Mouse (Mus musculus) G1E-ER4 (cell line): ENCODE measurements around the gene Epas1. TPM values are rescaled to one million over a fixed set of nuclear protein-coding genes. Genes with fewer than 3 reads are reported as not detected.

Source experiments
- GATA1 ChIP-seq: IDR thresholded peaks from one replicate; pipeline ENCODE4 v1.8.0; 2012; ENCODE audit warnings: low read length, inconsistent platforms
- polyA plus RNA-seq: library from polyadenylated mRNA; stranded (reverse); fragments of >175 nt; gene quantifications from 2 replicates; pipeline ENCODE4 v1.2.3, GENCODE M21; 2012

The Epas1 gene
- polyA plus RNA-seq, 1 experiment = not detected

DNA sequence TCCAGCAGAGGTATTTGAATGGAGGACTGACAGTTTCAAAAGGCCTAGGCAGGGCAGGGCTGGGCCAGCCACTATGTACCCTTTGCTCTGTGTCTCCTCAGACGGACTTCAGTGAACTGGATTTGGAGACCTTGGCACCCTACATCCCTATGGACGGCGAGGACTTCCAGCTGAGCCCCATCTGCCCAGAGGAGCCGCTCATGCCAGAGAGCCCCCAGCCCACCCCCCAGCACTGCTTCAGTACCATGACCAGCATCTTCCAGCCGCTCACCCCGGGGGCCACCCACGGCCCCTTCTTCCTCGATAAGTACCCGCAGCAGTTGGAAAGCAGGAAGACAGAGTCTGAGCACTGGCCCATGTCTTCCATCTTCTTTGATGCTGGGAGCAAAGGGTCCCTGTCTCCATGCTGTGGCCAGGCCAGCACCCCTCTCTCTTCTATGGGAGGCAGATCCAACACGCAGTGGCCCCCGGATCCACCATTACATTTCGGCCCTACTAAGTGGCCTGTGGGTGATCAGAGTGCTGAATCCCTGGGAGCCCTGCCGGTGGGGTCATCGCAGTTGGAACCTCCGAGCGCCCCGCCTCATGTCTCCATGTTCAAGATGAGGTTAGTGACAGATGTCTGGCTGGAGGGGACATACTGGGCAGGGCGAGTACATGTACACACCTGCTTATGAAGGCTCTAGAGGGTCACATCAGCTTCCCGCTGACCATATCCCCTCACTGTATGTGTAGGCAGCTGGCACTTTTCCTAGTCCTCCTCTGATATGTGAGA lies 74.1 kb downstream of the Epas1 start:
- no peak for TF ChIP-seq GATA1

DNA sequence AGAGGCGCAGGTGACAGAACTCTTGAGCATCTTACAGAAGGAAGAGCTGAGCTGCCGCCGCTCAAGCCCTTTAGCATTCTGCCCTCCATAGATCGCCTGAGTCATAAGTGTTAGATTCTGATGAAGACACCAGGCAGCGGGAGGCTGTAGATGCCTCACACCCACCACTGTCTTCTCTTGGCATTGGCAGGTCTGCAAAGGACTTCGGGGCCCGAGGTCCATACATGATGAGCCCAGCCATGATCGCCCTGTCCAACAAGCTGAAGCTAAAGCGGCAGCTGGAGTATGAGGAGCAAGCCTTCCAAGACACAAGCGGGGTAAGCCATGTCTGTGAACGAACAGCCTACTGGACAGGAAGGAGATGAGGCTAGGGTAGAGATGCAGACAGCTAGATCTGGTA lies 75.0 kb downstream of the Epas1 start:
- TF ChIP-seq GATA1 = no peak

DNA sequence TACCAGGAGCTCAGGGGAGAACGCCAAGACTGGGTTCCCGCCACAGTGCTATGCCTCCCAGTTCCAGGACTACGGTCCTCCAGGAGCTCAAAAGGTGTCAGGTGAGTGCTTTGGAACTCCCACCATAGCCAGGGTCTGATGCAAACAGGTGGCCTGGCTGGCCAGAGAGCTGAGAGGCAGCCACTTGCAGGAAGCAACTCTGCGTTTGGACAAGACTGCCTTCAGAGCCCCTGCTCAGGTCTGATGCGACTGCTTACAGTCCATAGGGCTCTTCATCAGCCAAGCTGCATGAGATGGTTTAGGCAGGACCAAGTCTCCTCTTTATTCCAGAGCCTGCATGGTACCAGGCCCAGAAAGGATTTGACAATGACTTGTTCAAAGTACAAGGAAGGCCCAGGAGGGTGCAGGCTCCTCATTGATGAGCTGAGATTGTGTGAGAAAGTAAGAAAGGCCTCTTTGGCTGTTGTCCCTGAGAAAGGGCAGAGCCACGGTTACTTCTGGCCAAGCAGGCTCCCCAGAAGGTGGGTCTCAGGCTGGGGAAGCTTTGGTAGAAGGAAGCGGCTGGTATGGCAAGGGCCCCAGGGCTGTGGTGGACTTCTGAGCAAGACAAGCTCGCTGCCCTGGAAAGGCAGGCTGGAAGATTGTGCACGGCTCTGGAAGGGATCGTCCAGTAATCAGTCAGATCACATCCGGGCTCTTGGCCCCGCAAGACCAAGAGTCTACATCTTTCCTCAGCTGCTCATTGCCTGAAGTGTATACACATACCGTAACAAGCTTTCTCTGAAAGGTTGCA lies 76.1 kb downstream of the Epas1 start:
- no peak for TF ChIP-seq GATA1

DNA sequence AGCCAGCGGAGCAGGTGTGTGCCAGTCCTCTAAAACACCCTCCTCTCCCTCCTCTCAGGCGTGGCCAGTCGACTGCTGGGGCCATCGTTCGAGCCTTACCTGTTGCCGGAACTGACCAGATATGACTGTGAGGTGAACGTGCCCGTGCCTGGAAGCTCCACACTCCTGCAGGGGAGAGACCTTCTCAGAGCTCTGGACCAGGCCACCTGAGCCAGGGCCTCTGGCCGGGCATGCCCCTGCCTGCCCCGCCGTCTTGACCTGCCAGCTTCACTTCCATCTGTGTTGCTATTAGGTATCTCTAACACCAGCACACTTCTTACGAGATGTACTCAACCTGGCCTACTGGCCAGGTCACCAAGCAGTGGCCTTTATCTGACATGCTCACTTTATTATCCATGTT lies 77.4 kb downstream of the Epas1 start:
- no peak for TF ChIP-seq GATA1

DNA sequence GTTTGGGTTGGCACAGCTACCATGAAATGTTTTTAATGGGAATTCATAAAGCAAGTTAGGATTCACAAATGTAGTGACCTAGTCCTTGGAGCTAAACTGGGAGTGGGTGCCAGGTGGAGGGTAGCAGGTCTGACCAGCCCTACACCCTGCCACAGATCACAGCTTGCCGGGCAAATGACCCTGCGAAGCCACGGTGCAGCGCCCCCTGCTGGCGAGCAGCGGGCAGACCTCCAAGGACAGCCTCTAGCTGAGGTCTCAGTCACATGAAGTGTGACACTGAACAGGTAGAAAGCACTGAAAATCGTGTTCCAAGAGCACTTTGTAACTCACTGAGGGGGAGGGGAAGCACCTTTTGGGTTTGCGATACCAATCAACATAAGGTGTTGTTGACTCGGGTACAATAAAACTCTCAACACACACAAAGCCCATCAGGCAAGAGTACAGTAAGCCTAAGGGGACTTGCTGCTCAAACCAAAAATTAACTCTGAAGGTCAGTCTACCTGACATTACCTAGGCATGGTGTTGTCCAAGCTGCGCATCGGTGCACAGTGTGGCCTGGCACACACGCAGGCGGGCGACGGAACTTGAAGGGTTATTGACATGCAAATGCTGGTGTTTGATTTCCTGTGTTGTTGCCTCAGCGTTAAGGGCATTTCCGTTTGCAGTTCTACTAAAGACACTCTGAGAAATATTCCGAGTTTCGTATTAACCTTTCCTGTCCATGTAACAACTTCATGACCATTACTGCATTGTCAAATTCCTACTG lies 79.2 kb downstream of the Epas1 start:
- no peak for TF ChIP-seq GATA1

DNA sequence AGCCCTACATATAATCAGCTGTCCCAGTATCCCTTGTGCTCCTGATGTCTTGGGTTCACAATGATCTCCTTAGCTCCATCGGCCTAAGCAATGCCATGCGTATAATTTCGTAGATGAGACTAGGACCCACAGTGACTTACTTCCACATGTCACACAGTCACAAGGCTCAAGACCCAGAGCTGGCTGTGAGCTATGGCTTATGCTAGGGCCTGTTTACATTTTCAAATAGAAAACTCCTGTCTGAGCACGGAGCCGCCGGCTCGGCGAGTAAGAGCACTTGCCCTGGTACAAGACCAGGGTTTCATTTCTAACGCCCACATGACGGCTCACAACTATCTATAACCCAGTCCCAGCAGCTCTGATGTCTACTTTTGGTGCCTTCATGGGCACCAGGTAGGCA lies 80.4 kb downstream of the Epas1 start:
- no peak for TF ChIP-seq GATA1

DNA sequence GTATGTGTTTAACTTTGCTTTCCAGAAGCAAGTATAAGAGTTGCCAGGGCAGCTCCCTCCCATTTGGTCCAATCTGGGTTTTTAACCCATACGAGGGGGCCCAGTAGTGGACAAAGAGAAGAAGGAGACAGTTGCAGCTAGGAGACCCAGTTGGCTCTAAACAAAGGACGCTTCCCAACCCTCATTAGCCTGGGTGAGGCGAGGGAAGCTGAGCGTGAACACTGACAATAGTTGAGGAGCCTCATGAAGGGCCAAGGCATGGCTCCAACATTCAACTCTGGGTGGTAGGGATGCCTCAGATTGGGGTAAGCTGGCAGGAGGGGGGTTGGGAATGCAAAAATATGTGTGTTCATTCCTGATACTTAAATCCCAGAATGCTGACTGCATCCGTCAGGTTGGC lies 85.8 kb downstream of the Epas1 start:
- TF ChIP-seq GATA1 = no peak

DNA sequence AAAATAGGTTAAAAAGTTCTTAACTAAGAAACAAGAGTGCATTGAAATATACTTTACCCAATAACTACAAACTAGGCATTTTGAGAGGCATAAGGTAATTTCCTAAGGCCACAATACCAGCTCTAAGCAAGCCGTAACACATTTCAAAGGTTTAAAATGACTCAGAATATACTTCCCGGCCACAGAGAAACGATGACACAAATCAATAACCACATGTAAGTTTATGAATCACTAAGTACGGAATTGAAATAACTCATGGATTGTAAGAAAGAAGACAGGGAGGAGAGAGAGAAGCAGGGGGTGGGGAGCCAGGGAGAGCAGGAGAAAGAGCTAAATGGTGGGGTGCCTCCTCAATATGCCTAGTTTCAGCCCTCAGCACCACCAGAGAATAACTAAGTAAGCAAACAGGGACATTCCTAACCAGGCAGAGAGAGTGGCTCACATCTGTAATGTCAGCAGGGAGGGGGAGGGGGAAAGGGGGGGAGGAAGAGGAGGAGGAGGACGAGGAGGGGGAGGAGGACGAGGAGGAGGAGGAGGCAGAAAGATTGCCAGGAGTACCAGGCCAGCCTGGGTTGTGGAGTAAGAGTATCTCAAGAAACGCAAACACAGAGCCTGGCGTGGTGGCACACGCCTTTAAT lies 97.3 kb downstream of the Epas1 start:
- no peak for TF ChIP-seq GATA1

DNA sequence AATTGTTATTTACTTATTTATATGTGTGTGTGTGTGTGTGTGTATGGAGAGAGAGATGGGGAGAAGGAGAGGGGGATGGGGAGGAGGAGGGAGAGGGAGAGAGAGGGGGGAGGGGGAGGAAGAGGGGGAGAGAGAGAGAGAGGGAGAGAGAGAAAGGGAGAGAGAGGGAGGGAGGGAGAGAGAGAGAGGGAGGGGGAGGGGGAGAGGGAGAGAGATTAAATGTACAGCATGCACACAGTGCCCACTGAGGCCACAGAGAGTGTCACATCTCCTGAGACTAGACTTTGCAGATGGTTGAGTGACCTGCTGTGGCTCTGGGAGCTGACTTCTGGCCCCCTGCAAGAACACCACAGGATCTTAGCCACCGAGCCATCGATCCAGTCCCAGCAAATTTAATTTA lies 98.3 kb downstream of the Epas1 start:
- TF ChIP-seq GATA1 = no peak

DNA sequence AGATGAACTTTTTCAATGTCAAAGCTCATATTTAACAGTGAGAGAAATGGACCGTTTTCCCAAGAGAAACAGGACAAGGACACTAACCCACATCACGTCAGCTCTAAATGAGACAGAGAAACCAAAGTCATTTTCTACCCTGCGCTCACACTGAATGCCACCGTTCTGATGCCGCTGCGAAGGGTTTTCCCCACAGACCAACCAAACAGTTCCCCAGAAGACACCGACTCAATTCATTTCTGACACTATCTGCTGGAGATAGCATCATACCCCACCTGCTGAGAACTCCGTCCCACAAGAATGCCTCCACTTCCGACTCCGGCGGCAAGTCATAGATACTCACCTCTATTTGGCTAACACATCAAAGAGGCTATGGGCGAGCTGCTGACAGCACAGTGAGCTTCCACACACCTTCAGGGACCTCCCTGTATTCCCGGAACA lies 99.1 kb downstream of the Epas1 start:
- no peak for TF ChIP-seq GATA1

DNA sequence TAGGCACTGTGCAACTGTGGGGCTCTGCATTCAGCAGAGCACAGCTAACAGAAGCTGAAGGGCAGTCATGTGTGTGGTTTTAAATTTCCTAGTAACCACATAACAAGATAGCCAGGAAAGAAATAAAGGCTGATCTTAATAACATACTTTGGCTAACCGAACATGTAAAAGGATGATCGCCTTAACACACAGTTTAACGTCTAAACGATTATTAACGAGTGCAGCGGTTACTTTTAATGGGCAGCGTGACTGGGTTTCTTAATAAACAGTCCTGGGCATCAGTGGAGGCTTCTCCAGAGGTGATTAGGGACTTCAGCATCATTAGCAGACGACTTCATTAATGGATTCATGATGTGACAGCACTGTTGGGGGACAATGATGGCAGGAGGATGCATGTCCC lies 117.1 kb downstream of the Epas1 start:
- no peak for TF ChIP-seq GATA1

DNA sequence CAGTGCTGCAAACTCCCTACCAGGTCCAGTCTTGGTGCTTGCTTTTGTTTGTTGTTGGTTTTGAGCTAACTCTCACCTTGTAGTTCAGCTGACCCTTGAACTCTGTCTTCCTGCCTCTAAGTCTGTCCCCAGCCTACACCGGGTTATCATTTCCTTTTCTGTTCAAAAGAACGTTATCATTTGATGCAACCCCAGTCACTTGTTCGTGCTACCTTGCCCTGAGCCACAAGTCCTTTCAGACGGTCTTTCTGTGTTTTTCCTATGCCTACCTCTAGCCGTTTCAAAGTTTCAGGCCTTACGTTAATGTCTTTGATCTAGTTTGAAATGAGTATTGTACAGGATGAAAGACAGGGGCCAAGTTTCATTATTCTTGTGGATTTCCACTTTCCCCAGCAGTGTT lies 119.1 kb downstream of the Epas1 start:
- TF ChIP-seq GATA1 = no peak

DNA sequence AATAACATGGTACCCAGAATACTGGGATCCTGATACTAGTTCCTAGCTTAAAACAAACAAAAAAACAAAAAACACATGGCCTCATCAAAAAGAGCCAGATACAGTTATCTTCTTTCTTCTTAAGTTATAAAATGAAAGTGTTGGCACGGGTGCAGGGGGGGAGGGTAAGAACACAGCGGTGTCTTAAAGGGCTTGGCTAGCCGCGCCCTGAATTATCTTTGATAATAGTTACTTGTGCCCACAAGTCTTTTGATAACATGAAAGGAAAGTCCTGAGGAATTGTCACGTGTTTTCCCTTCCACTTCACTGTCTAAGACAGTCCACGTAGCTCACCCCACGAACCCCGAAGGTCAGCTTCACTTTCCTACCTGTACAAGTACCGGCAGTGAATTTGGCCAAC lies 123.4 kb downstream of the Epas1 start:
- TF ChIP-seq GATA1 = no peak

DNA sequence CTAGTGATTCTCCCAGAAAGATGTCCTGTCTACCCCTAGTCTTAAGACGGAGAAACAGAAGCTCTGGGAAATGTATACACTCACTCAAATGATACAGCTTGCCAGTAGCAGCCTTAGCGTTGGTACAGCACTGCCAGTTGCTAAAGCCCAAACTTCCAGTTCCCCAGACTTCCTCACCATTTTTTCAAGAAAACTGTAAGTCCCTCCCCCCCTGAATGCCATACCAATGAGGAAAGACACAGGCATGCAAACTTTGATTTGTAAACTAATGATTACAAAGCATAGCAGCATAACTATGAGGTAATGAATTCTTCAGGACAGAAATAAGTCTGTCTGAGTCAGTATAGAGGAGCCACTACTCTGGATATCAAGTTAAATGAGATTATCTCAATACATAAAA lies 124.2 kb downstream of the Epas1 start:
- TF ChIP-seq GATA1 = no peak

DNA sequence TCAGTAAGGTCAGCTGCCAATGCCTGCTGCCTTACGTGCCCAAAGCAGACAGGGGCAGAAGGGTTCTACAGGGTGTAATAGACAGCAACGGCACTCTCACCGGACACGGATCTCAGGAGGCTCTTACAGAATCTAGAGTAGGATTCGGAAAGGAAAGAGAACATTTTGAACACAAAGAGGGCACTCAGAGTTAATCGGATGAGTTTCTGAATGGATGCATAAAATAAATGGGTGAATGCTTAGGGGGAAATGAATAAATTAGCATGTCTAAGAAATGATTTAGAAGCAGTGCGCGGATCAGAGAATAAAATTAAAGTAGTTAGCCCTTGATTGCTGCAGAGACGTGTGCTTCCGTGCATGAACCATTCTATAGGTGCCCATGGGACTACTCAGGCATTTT lies 126.6 kb downstream of the Epas1 start:
- TF ChIP-seq GATA1 = no peak

DNA sequence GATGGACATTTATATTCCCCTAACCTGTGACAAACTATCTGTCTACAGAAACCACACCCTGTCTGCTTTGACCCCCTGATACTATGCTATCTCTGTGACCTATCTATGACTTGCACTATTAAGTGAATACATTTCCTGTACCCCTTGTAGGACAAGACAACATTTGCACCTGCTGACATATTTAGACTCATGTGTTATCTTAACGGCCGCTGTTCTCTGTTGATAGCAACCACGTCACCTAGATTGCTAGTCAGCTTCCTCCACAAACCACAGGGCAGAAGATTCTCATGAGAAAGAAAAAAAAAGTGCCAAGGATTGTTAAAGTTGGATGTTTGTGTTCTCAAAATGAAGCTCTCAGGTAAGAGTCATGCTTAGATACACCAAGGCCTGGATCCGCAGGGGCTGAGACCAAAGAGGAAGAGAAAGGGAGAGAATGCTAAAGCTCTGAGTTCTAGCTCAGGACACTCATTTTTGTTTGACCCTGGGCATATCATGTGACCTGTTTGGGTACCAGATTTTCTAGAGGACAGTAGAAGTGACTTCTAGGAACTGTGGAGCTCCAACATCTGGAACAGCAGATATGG lies 127.1 kb downstream of the Epas1 start:
- TF ChIP-seq GATA1 = no peak

Other genes starting within 250 kb of the Epas1 start
- not detected in 2 replicates for gene Gm10309, start 248.5 kb upstream of the Epas1 start, polyA plus RNA-seq
- gene Tmem247, start 163.6 kb downstream of the Epas1 start, polyA plus RNA-seq = not detected in 2 replicates
- not detected in 2 replicates for gene Atp6v1e2, start 194.2 kb downstream of the Epas1 start, polyA plus RNA-seq
- gene Rhoq, start 209.4 kb downstream of the Epas1 start, polyA plus RNA-seq = not detected in 2 replicates